In the genomic region with DNA sequence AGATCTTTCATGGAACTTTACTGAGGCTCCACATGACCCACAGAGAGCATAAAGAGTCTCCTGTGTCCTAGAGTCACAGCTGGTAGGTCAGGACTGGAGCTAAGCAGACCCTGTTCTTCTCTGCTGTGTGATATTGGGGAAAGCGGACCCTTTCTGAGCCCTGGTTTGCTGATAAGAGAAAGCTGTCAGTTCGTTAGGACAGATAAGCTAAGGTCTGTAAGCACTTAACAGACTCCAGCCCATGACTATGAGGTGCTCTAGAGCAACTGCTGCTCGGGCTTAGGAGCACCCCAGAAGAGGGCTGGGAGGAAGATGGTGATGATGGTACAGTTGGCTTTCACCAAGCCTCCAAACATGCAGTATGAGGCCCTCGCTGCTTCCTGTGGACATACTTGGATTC, we compare ENCODE assay signal across 19 mouse cellular contexts.
"Had no signal": no experiment of that assay in that cellular context is flagged by ENCODE, and none has a peak within 500 bp of the region (broad histone marks: within the 10 kb centered on the region; RNA-seq: fewer than 3 reads in every experiment).

No protein-coding gene starts in this region.

- H3K4me3 ChIP-seq: midbrain, embryonic 10.5 days; midbrain, embryonic 12.5 days; myocyte; neural tube, embryonic 13.5 days; neural tube, embryonic 15.5 days had no signal

- H3K36me3 ChIP-seq: midbrain, embryonic 10.5 days; midbrain, embryonic 12.5 days; neural tube, embryonic 13.5 days; neural tube, embryonic 15.5 days had no signal

- H3K27ac ChIP-seq: midbrain, embryonic 10.5 days; midbrain, embryonic 12.5 days; neural tube, embryonic 13.5 days; neural tube, embryonic 15.5 days had no signal

- H3K9ac ChIP-seq: lung, embryonic 14.5 days; midbrain, embryonic 12.5 days; neural tube, embryonic 13.5 days; neural tube, embryonic 15.5 days had no signal

- H3K9me3 ChIP-seq: midbrain, embryonic 10.5 days; midbrain, embryonic 12.5 days; neural tube, embryonic 13.5 days; neural tube, embryonic 15.5 days had no signal

- H3K4me2 ChIP-seq: lung, embryonic 14.5 days; midbrain, embryonic 12.5 days; neural tube, embryonic 13.5 days; neural tube, embryonic 15.5 days had no signal

- ATAC-seq: midbrain, embryonic 16.5 days had no signal

- DNase-seq: lung, adult 18-20 months; lung, embryonic 14.5 days; lung, postnatal 10 days; lung, postnatal 4 days; midbrain, embryonic 14.5 days; retina, postnatal 1 day; right cerebral cortex, adult 18-20 months; right cerebral cortex, postnatal 25 days; right cerebral cortex, postnatal 4 days; spleen, adult 18-20 months; thymus, adult 2 months; thymus, postnatal 25 days; thymus, postnatal 4 days had no signal

- H3K27me3 ChIP-seq: midbrain, embryonic 12.5 days; neural tube, embryonic 13.5 days; neural tube, embryonic 15.5 days had no signal
